Mouse (Mus musculus): ENCODE data around the gene Akap17b.

Akap17b gene

DNA sequence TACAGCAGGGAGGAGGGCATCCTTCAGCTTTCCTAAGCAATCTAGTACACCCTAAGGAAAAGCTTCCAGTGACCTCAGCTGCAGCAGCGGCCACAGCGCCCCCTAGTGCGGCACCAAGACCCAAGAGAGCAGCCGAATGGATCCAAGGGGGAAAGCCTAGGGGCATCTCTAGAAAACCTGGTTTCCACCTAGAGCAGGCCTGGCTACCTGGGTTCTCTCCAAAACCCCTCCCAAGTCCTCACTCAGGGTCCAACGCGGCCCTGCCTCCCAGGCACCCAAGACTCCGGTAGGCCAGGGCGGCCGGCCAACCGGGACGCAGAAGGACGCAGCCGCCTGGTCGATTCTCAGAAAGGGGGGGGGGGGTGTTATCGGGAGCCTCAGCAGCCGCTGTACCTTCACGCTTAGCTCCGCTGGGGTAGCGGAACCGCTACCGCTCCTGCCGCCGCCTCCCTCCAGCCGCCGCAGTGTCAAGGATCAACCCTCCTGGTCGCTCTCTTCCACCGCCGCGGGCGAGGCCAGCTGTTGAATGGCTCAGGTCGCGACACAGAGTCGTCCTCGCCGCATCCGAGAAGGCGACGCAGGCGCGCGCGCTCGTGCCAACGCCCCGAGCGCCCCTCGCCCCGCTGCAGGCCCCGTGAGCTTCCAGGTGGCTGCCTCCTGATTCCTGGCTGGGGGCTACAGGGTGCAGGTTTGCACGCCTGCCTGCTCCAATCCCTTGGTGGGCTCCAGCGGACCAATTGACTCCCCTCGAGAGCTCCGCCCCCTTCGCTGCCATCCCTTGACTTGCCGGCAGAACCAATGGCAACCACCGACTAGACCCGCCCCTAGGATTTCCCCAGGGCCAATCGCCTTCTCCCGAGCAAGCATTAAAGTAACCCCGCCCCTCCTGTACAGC, at the start of gene Akap17b:
Gene Akap17b, minus strand, starts transcription at position 739 of the 895 bp plus-strand sequence.
- peak; percentile 94 for DNase-seq (ENCODE audit: low read depth, low spot score)

DNA sequence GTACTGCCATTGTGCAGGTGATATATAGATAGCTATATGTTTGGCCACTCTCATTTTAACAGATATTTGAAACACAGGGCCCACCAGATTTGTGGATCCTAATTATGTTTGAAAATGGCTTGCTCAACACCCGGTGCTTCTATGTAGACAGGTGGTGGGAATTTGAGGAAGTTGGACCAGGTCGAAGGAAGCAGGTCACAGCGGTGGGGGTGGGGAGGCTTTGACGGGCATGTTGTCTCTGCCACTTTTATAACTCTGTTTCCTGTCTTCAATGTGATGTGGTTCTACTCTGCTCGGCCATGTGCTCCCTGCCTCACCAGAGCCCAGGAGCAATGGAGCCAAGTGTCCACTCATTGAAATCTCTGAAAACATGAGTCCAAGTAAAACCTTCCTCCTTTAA, 46.2 kb upstream of the Akap17b start:
- no peak for DNase-seq (ENCODE audit: low read depth, low spot score)

DNA sequence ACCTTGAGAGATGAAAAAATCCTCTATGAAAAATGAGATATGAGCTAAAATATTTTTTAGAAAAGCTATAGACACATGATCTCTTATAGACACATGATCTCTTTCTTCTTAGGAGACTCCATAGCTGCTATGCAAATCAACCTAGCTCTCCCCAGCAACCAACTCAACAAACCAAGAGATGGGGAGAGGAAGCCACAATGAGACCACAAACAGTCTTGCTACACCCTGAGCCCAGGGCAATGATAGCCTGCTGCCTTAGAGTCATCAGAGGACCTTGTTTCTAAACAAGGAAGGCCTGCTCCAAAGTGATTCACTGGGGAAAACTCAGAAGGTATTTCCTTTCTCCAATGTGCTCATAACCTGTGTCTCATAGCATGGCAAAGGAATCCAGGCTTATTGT, 44.5 kb upstream of the Akap17b start:
- no peak for DNase-seq (ENCODE audit: low read depth, low spot score)

DNA sequence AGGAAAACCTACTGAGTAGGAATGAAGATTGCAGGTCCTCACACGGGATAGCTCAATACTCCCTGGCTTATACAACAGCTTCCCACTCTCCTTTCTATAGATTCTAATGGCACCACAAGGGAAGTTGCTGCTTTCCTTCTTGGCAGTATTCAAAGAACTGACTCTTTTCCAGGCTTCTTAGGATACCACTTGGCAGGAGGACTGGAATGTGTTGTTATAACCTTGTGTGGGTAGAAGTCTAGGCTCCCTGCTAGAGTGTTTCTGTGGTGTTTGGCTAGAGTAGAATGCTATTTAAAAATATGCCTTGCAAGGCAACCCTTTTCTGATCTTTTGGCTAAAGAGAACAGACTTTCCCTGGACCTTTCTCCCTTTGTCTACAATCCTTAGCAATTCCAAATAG, 31.6 kb upstream of the Akap17b start:
- DNase-seq (ENCODE audit: low read depth, low spot score), result peak; percentile 13

DNA sequence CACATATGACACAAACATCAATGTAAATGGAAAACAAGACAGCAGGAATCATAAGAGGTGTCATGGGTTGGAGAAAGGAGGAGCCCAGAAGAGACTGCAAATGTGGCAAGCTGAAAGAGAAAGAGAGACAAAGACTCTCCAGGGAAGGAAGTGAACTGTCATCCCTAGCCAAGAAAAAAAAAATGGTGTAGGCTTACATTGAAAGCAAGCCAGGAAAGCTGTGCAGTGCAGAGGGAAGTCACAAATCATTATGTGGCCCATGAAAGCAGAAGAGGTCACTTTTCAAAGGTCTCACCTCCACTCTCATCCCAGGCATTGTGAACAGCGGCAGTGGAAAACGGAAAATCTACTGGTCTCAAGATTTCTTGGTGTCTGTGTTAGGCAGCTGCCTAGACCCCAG, 27.5 kb upstream of the Akap17b start:
- DNase-seq (ENCODE audit: low read depth, low spot score), result no peak

DNA sequence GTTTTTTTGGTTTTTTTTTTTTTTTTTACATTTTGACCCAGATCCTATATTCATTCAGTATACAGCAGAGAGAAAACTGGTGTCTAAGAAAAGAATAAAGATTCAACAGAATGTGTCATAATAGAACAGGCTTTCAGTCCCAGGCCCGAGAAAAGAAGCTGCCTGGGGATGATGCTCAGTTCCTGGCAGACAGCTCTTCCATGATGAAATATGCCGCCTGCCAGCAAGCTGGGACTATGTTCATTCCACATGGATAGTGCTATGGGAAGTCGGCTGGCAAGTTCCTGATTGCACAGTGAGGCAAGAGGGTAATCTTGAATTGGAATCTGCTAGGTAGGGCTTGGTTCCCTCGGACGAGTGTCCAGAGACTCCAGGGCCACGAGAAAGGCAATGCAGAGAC, 5.1 kb downstream of the Akap17b start:
- peak; percentile 75 for DNase-seq (ENCODE audit: low read depth, low spot score)

DNA sequence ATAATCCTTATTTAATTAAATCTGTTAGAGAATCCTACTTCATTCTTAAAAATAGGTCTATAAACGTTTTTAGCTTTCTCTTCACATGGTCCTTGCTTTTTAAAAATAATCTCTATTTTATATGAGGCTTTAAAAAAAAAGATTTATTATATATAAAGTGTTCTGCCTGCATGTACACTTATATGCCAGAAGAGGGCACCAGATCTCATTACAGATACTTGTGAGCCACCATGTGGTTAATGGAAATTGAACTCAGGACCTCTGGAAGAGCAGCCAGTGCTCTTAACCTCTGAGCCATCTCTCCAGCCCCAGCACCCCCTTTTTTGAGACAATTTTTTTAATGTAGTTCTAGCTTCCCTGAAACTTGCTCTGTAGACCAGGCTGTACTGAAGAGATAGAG, 14.4 kb downstream of the Akap17b start:
- DNase-seq (ENCODE audit: low read depth, low spot score), result no peak

DNA sequence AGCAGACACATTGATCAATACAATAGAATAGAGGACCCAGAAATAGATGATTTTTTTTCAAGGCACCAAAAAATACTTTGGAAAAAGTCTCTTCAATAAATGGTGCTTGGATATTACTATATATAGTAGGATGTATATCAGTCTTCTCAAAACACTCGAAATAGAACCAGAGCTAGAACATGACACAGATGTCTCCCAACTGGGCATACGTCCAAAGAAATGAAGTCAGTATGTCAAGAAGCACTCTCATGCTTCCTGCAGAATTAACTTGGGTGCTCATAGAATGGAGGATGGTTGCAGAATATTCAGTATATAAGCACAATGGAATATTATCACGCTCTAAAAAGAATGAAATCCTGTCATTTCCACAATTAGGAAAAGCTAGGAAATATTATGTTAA, 17.1 kb downstream of the Akap17b start:
- DNase-seq (ENCODE audit: low read depth, low spot score), result peak; percentile 71

DNA sequence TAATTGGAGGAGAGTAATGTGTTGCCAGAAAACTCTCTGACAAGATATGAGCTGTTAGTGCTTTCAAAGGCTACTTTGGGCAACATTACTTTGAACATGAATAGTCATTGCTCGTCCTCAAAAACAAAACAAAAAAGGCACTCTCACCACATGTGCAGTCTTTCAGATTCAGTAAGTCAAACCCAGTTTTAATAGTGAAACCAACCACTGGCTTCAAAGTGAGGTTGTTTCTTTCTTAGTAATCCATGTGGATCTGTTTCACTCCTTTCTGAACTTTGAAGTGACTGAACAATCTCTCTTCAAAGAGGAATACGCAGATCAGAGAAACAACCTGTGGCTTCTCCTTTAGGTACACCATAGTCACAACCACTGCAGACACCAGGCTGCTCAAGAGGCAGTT, 36.1 kb downstream of the Akap17b start:
- no peak for DNase-seq (ENCODE audit: low read depth, low spot score)

DNA sequence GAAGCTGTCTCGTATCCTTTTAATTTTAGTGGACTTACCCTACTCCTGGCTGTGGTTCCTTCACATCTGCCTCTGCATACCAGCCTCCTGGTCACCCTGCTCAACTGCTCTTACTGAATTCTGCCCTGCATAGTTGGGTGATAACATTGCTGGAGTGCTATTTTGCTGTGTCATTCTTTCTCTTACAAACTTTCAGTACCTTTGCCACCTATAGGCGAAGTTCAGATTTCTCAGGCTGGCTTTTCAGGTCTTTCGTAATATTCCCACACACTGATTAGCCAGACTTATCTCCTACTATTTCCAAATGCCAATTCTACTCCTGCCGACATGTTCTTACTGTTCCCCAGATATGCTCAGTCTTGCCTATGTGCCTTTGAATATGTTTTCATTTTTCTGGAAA, 41.2 kb downstream of the Akap17b start:
- DNase-seq (ENCODE audit: low read depth, low spot score), result no peak

DNA sequence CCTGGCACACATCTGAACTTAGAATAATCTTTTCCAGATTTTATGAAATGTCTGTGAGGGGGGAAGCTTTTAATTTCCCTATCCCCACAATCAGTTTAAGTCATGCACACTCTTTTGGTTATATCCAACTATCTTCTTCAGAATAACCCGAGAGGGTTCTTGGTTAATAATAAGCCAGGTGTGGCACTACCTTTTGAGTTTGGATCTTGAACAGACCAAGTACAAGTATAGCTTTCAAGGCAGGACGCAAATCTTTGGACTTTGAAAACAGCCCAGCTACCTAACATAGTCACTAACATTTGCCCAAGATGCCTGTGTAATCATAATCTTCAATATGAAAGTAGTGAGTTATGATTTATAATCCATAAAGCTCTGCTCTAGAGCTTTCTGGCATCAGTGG, 42.3 kb downstream of the Akap17b start:
- no peak for DNase-seq (ENCODE audit: low read depth, low spot score)

DNA sequence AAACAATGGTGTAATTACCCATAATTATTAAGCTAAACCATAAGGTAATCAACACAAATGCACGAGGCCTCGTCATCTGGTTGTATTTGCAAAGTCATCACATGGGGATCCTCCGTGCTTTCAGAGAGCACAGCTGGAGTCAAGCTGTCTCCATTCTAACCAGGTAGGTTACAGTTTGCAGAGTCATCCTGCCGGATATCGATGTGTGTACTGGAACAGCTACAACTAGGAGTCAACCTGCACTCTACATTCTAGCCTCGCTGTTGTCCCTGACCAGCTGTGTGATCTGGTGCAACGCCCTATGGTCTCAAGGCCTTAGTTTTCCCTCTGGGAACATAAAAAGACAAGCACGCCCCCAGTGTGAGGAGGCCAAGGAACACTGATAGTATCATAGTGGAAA, 45.1 kb downstream of the Akap17b start:
- DNase-seq (ENCODE audit: low read depth, low spot score), result no peak

DNA sequence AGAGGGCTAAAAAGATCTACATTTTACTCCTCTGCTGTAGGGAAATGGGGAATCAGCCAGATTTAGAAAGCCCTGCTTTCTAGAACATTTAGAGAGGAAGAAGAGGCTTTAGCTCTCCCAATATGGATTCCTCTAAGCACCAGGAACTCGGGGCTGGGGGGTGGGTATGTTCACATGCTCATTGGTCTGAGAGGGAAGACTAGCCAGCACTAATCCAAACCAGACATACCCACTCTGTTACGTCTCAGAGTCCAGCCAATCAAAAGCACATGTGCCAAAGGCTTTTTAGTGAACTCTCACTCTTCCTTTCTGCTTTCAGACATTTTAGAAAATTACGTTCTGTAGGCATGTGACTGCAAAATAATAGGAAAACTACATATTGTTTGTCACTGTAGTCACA, 45.5 kb downstream of the Akap17b start:
- no peak for DNase-seq (ENCODE audit: low read depth, low spot score)

DNA sequence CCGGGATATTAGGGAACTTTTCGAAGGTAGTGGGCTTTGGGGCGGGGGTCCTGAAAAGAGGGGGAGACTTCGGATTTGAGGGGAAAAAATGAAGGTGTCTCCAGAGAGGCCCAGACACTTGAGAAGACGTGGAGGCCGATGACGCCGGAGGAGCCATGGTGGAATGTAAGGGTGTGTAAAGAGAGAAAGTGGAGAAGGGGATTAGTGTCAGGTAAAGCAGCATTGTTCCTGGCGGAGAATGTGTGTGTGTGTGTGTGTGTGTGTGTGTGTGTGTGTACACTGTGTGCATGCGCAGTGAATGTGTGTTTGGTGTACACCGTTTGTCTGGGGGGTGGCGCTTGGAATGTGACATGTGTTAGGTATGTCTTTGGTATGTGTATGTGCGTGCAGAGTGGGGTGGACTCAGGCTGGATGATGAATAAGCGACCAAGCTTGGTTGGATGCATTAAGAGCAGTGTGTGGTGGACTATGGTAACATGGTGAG, 46.3 kb downstream of the Akap17b start:
- DNase-seq (ENCODE audit: low read depth, low spot score), result peak; percentile 54

DNA sequence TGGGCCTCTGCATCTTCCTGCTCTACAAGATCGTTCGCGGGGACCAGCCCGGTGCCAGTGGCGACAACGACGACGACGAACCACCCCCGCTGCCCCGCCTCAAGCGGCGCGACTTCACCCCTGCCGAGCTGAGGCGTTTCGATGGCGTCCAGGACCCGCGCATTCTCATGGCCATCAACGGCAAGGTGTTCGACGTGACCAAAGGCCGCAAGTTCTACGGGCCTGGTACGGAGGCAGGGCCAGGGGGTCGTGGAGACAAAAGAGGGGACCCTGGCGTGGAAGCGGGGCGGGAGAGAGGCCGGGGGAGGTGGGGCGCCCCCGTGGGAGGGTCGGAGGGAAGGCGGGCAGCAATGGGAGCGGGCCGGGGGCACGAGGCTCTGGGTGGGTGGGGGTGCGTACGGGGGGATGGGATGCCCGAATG, 46.8 kb downstream of the Akap17b start:
- DNase-seq (ENCODE audit: low read depth, low spot score), result no peak

DNA sequence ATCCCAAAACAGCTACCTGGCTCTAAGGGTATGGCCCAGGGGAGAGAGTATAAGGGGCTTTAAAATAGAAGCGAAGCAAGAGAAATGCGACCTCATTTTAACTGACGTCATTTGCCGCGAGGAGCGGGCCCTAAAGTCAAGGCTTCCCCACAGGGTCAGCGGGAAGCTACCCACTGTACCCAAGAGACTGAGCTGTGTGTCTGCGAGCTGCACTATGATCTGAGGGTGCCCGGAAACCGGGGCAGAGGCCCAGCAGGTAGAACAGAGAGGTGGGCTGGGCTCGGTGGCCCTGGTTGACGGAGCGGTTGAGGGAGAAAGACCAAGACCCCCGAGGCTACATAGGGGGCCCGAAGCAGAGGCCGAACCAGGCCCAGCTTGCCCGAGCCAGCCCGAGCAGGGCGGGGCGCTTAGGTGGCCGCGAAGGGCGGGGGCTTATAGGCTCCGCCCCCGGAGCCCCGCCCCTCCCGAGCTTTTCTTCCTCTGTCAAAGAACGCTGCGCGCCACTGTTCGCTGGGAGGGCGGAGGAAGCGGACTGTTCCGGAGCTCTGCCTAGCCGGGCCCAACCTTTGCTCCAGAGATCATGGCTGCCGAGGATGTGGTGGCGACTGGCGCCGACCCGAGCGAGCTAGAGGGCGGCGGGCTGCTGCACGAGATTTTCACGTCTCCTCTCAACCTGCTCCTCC, 47.3 kb downstream of the Akap17b start, which contains the start of gene Pgrmc1:
Gene Pgrmc1, plus strand, starts transcription at position 500 of the 683 bp plus-strand sequence.
- peak; percentile 90 for DNase-seq (ENCODE audit: low read depth, low spot score)

DNA sequence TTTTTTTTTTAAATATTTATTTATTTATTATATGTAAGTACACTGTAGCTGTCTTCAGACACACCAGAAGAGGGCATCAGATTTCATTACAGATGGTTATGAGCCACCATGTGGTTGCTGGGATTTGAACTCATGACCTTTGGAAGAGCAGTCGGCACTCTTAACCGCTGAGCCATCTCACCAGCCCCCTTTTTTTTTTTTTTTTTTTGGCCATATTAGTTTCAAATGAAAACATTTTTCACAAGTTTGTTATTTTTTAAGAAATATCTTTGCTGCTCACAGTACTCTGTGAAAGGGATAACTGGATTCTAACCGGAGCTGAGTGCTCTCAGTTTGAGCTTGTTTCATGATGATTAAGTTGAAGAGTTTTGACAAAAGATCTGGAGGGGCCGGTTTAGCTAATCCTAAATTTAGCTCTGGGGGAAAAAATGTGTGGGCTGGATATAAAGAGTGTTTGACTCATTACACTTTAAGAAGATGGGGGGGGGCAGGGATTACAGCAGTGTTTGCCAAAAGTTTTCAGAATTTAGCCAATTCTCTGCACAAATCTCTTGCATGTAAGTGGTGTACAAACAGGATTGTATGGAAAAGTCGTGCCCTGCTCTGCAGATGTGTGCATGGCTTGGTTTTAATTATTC, 48.6 kb downstream of the Akap17b start:
- peak; percentile 44 for DNase-seq (ENCODE audit: low read depth, low spot score)

DNA sequence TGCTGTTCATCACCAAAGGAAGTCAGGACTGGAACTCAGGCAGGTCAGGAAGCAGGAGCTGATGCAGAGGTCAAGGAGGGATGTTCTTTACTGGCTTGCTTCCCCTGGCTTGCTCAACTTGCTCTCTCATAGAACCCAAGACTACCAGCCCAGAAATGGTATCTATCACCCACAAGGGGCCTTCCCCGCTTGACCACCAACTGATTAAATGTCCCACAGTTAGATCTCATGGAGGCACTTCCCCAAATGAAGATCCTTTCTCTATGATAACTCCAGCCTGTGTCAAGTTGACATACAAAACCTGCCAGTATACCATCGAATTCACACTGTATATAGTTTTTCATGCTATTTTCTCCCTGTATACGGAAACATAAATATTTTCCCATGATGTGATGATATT, 49.9 kb downstream of the Akap17b start:
- DNase-seq (ENCODE audit: low read depth, low spot score), result no peak

DNA sequence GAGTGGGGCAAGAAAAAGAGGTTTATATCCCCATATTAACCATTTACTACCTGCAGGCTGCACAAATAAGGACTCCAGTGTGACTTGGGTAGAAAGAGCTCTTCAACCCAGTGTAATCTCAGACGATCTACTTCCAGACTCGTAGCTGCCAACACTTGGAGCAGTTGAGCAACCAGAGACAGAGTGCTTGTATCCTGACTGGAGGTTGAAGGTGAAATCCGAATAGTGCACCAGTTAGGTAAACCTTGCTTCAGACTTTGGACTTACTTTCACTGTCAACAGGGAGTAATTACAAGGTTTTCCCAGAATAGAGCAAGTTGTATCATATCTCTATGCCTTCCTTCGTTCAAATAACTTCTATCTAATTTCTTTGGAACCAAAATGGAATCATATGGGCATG, 53.7 kb downstream of the Akap17b start:
- no peak for DNase-seq (ENCODE audit: low read depth, low spot score)

DNA sequence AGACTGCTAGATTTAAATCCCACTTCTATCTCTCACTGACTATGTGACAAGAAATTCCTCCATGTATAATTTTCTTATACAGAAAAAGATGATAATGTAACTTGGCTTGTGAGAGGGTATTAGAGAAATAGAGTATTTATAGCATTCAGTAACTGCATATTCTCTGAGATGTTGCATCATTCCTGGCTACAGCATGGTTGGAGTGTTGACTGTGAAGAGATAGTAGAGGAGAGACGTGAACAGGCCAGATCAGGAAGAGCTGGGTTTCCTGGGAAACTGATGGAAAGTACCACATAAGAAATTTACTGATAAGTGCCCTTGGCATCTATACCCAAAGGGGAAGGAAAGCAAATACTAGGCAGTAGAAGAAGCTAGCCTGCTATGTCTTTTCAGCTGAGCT, 54.1 kb downstream of the Akap17b start:
- DNase-seq (ENCODE audit: low read depth, low spot score), result no peak

DNA sequence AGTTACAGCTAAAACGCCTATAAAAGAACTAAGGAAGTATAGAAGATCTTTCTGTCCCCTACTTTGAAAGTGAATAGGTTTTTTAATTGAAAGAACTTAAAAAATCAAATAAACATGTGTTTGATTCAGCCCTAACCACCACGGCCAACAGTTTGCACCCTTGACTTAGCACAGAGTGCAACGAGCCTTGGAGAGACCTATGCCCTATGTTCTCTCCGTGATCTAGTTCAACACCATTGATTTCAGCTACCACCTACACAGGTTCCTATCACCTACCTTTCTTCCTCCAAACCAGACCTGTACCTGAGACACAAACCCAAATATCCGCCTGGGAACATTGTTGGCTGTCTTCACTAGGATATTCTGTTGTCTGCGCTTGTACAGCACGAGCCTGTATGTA, 54.9 kb downstream of the Akap17b start:
- no peak for DNase-seq (ENCODE audit: low read depth, low spot score)

Data from brain, adult 2 months (tissue).